Mouse (Mus musculus) C2C12 (cell line): ENCODE measurements around the gene Lsmem1.

ENCODE experiments used
- CEBPB ChIP-seq: IDR thresholded peaks from one replicate; pipeline ENCODE4 v1.6.1; 2011; ENCODE audit warnings: low read depth, mild to moderate bottlenecking, control low read depth, moderate library complexity
- CTCF ChIP-seq: IDR thresholded peaks from one replicate; pipeline ENCODE4 v1.5.1; 2011; ENCODE audit not compliant: control insufficient read depth, insufficient read depth, insufficient read length
- MYOD1 ChIP-seq: IDR thresholded peaks from one replicate; pipeline ENCODE4 v1.6.1; 2011; ENCODE audit warnings: low read depth; ENCODE audit not compliant: control insufficient read depth, insufficient read length

DNA sequence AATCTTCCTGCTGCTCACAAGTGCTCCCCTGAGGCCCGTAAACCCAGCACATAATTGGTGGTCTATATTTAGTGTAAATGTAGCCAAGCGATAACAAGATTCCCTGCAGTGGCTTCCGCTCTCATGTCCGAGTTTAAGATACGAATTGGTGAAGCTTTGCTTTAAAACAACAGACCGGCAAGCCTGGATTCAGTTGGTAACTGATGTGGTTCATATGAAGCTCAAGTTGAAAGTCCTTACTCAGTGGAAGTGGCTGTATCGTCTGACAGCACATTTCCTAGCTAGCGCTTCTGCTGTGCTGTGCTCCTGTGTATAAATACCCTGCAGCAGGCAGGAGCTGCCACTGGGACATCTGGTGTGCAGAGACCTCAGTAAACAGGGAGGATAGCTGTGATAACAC lies at the start of gene Lsmem1:
- no peak for TF ChIP-seq CTCF
- no peak for TF ChIP-seq CEBPB
- no peak for TF ChIP-seq MYOD1
